Mouse (Mus musculus): ENCODE measurements around the gene Ier5.

DNA sequence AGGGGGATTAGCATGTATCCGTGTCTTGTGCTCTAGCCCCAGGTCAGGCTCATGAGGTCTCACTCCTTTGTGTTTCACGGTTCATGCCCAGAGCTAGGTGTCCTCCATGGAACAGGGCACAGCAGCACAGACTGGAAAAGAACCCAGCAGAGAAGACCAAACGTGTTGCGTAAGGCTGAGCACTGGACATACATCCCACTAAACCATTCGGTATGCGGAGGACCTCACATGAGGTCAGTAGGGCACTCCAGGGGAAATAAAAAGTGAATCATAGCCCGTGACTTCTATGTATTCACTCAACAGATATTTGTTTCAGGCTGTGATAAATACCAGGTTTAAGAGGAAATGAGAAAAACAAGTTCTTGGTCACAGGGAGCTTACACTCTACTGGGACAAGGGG lies 23.6 kb downstream of the Ier5 start:
- TF ChIP-seq CTCF (IDR thresholded peaks at IDR 0.05; ENCODE audit: low read depth, low read length) (no peak), POLR2A (IDR thresholded peaks at IDR 0.05; ENCODE audit: extremely low read depth, insufficient read depth, low read length) (no peak)

Data from liver, adult 2 months (tissue).